Mouse (Mus musculus) CH12.LX (cell line): ENCODE data around the gene Ndufb10. TPM values are rescaled to one million over a fixed set of nuclear protein-coding genes. Genes with fewer than 3 reads are reported as not detected.

Experiments
- DNase-seq: peaks from one replicate; pipeline ENCODE4 v3.0.0-alpha.2; 2013; ENCODE audit errors: extremely low read depth
- H3K27ac ChIP-seq: 2 replicates; pipeline ENCODE4 v1.5.1; 2012; ENCODE audit warnings: low read depth, mild to moderate bottlenecking, control low read depth, moderate library complexity; ENCODE audit not compliant: insufficient read depth
- H3K27me3 ChIP-seq: replicated peaks from 2 replicates; pipeline ENCODE3; 2012; ENCODE audit warnings: inconsistent platforms
- H3K36me3 ChIP-seq, 2 experiments: replicated peaks in 1 of 2; 2 replicates each; pipeline versions ENCODE3 to v1.6.1; 2012; ENCODE audit warnings: inconsistent platforms in 1 of 2, low read length in 1 of 2, mild to moderate bottlenecking in 1 of 2, mixed read lengths in 1 of 2, moderate library complexity in 1 of 2; ENCODE audit not compliant: control insufficient read depth in 1 of 2, insufficient read depth in 1 of 2
- H3K4me1 ChIP-seq, 2 experiments: 2 replicates each; pipeline ENCODE4 v1.6.1; 2012; ENCODE audit warnings: inconsistent platforms in 1 of 2, moderate library complexity in 1 of 2; ENCODE audit not compliant: insufficient read depth in 2 of 2, control insufficient read depth in 1 of 2
- H3K4me2 ChIP-seq: 2 replicates; pipeline ENCODE4 v1.6.1; 2012; ENCODE audit warnings: low read depth, mild to moderate bottlenecking, control low read depth; ENCODE audit not compliant: poor library complexity, insufficient read depth, severe bottlenecking
- H3K4me3 ChIP-seq, 3 experiments: fragments of 150-350 bp in 1 of 3; sonication (generic) in 1 of 3; replicated peaks in 1 of 3; 2 replicates each; pipeline versions ENCODE3 to v1.5.1; 2011 to 2012; ENCODE audit warnings: low read depth in 2 of 3, low read length in 2 of 3, mild to moderate bottlenecking in 2 of 3, moderate library complexity in 2 of 3, control low read depth in 1 of 3, improper control_type of control experiment in 1 of 3, inconsistent platforms in 1 of 3, mixed read lengths in 1 of 3; ENCODE audit not compliant: poor library complexity in 1 of 3
- H3K79me2 ChIP-seq: replicated peaks from 2 replicates; pipeline ENCODE4 v1.6.1; 2012; ENCODE audit warnings: mild to moderate bottlenecking, moderate library complexity; ENCODE audit not compliant: control insufficient read depth, poor library complexity, insufficient read depth, severe bottlenecking; ENCODE audit errors: extremely low read depth
- H3K9ac ChIP-seq: 2 replicates; pipeline ENCODE4 v1.6.1; 2012; ENCODE audit warnings: low read depth, mild to moderate bottlenecking, control low read depth, moderate library complexity; ENCODE audit not compliant: insufficient read depth
- H3K9me3 ChIP-seq: replicated peaks from 2 replicates; pipeline ENCODE3; 2012; ENCODE audit warnings: low read length, inconsistent platforms, mixed read lengths
- BHLHE40 ChIP-seq: IDR thresholded peaks from 2 replicates; pipeline ENCODE4 v1.6.1; 2011; ENCODE audit warnings: mild to moderate bottlenecking, low read depth, low read length, improper control_type of control experiment
- CHD2 ChIP-seq: IDR thresholded peaks from 2 replicates; pipeline ENCODE4 v1.6.1; 2011; ENCODE audit warnings: low read length, improper control_type of control experiment
- CTCF ChIP-seq, 2 experiments: IDR thresholded peaks in 1 of 2; conservative IDR thresholded peaks in 1 of 2; 2 replicates each; pipeline ENCODE4 v1.5.1; 2011 to 2012; ENCODE audit warnings: low read depth in 2 of 2, low read length in 2 of 2, improper control_type of control experiment in 1 of 2, inconsistent platforms in 1 of 2, mild to moderate bottlenecking in 1 of 2, moderate library complexity in 1 of 2
- E2F4 ChIP-seq: IDR thresholded peaks from 2 replicates; pipeline ENCODE4 v1.6.1; 2011; ENCODE audit warnings: low read depth, low read length, improper control_type of control experiment; ENCODE audit not compliant: insufficient replicate concordance
- ELF1 ChIP-seq: IDR thresholded peaks from 2 replicates; pipeline ENCODE4 v1.6.1; 2014; ENCODE audit warnings: low read depth, mild to moderate bottlenecking, inconsistent platforms, low read length, improper control_type of control experiment
- ETS1 ChIP-seq: conservative IDR thresholded peaks from 2 replicates; pipeline ENCODE4 v1.6.1; 2012; ENCODE audit warnings: low read depth, mild to moderate bottlenecking, inconsistent platforms, low read length, improper control_type of control experiment, moderate library complexity
- GABPA ChIP-seq: IDR thresholded peaks from 2 replicates; pipeline ENCODE4 v1.6.1; 2012; ENCODE audit warnings: low read depth, low read length, improper control_type of control experiment, inconsistent platforms; ENCODE audit not compliant: insufficient replicate concordance
- HCFC1 ChIP-seq: IDR thresholded peaks from 2 replicates; pipeline ENCODE4 v1.6.1; 2012; ENCODE audit warnings: low read depth, mild to moderate bottlenecking, inconsistent platforms, low read length, improper control_type of control experiment
- IRF4 ChIP-seq: IDR thresholded peaks from 2 replicates; pipeline ENCODE4 v1.6.1; 2014; ENCODE audit warnings: low read depth, mild to moderate bottlenecking, inconsistent platforms, low read length, improper control_type of control experiment
- JUN ChIP-seq: IDR thresholded peaks from 2 replicates; pipeline ENCODE4 v1.6.1; 2011; ENCODE audit warnings: low read depth, mild to moderate bottlenecking, low read length, improper control_type of control experiment, moderate library complexity; ENCODE audit not compliant: insufficient read depth
- KAT2A ChIP-seq: IDR thresholded peaks from 2 replicates; pipeline ENCODE4 v1.6.1; 2012; ENCODE audit warnings: low read length, improper control_type of control experiment, inconsistent platforms; ENCODE audit not compliant: insufficient replicate concordance
- MAX ChIP-seq: IDR thresholded peaks from 2 replicates; pipeline ENCODE4 v1.6.1; 2011; ENCODE audit warnings: low read length, improper control_type of control experiment
- MAZ ChIP-seq: IDR thresholded peaks from 2 replicates; pipeline ENCODE4 v1.6.1; 2012; ENCODE audit warnings: low read depth, mild to moderate bottlenecking, inconsistent platforms, low read length, improper control_type of control experiment, moderate library complexity
- MXI1 ChIP-seq: IDR thresholded peaks from 2 replicates; pipeline ENCODE4 v1.6.1; 2011; ENCODE audit warnings: mild to moderate bottlenecking, low read depth, low read length, improper control_type of control experiment
- MYC ChIP-seq: IDR thresholded peaks from 2 replicates; pipeline ENCODE4 v1.6.1; 2011; ENCODE audit warnings: low read depth, mild to moderate bottlenecking, improper control_type of control experiment, low read length
- NELFE ChIP-seq: IDR thresholded peaks from 2 replicates; pipeline ENCODE4 v1.6.1; 2011; ENCODE audit warnings: low read depth, low read length, improper control_type of control experiment
- NRF1 ChIP-seq: IDR thresholded peaks from 2 replicates; pipeline ENCODE4 v1.6.1; 2014; ENCODE audit warnings: low read depth, mild to moderate bottlenecking, inconsistent platforms, low read length, improper control_type of control experiment, moderate library complexity
- POLR2AphosphoS2 ChIP-seq: IDR thresholded peaks from 2 replicates; pipeline ENCODE4 v1.6.1; 2011; ENCODE audit warnings: low read depth, low read length, improper control_type of control experiment
- RAD21 ChIP-seq: IDR thresholded peaks from 2 replicates; pipeline ENCODE4 v1.6.1; 2011; ENCODE audit warnings: low read depth, mild to moderate bottlenecking, low read length, improper control_type of control experiment, moderate library complexity
- RCOR1 ChIP-seq: conservative IDR thresholded peaks from 2 replicates; pipeline ENCODE4 v1.6.1; 2012; ENCODE audit warnings: low read depth, mild to moderate bottlenecking, inconsistent platforms, low read length, improper control_type of control experiment
- SIN3A ChIP-seq: IDR thresholded peaks from 2 replicates; pipeline ENCODE4 v1.6.1; 2012; ENCODE audit warnings: low read length, improper control_type of control experiment, inconsistent platforms
- SMC3 ChIP-seq: IDR thresholded peaks from 2 replicates; pipeline ENCODE4 v1.6.1; 2011; ENCODE audit warnings: low read depth, low read length, improper control_type of control experiment
- TBP ChIP-seq: conservative IDR thresholded peaks from 2 replicates; pipeline ENCODE4 v1.6.1; 2011; ENCODE audit warnings: low read depth, low read length, improper control_type of control experiment
- TCF12 ChIP-seq: IDR thresholded peaks from 2 replicates; pipeline ENCODE4 v1.6.1; 2014; ENCODE audit warnings: low read depth, mild to moderate bottlenecking, inconsistent platforms, low read length, improper control_type of control experiment
- UBTF ChIP-seq: IDR thresholded peaks from 2 replicates; pipeline ENCODE4 v1.6.1; 2012; ENCODE audit warnings: low read depth, mild to moderate bottlenecking, inconsistent platforms, low read length, improper control_type of control experiment, moderate library complexity
- USF2 ChIP-seq: conservative IDR thresholded peaks from 2 replicates; pipeline ENCODE4 v1.6.1; 2011; ENCODE audit warnings: low read depth, low read length, improper control_type of control experiment
- ZKSCAN1 ChIP-seq: IDR thresholded peaks from 2 replicates; pipeline ENCODE4 v1.6.1; 2012; ENCODE audit warnings: low read depth, inconsistent platforms, low read length, improper control_type of control experiment, borderline replicate concordance
- ZMIZ1 ChIP-seq: IDR thresholded peaks from 2 replicates; pipeline ENCODE4 v1.6.1; 2012; ENCODE audit warnings: low read depth, mild to moderate bottlenecking, inconsistent platforms, low read length, improper control_type of control experiment
- ZNF384 ChIP-seq: IDR thresholded peaks from 2 replicates; pipeline ENCODE4 v1.6.1; 2012; ENCODE audit warnings: low read depth, low read length, improper control_type of control experiment, inconsistent platforms
- dilution Hi-C: fragments of 300-500 bp; cut with MboI; formaldehyde crosslinking; loops from 2 replicates; pipeline ENCODE4 v1.14.3; 2020; ENCODE audit warnings: low sequenced_read_pairs; ENCODE audit not compliant: extremely low pct_unique_long_range_greater_than_20kb, extremely low pct_ligation_motif_present
- in situ Hi-C: fragments of 300-500 bp; cut with MboI; formaldehyde crosslinking; loops from 3 replicates; pipeline ENCODE4 v1.14.3; 2019; ENCODE audit warnings: low sequenced_read_pairs, low pct_ligation_motif_present, low pct_unique_long_range_greater_than_20kb, mixed read lengths
- polyA plus RNA-seq: library from polyadenylated mRNA; unstranded; fragments of >175 nt; gene quantifications from 2 replicates; pipeline ENCODE4 v1.2.1, GENCODE M21; 2012; ENCODE audit warnings: low read depth; ENCODE audit not compliant: insufficient read length
- total RNA-seq, 2 experiments: library from RNA; depleted of rRNA; stranded (reverse); fragments of 300-350 nt in 1 of 2; fragments of >200 nt in 1 of 2; gene quantifications; 2 replicates each; pipeline ENCODE4 v1.2.3; 2012 to 2014

Ndufb10 gene
- total and polyA plus RNA-seq, 3 experiments = 136 to 207 (median 188) TPM

- DNase-seq = peak; percentile 66
- peak; percentile 26; the same call in 1 of the 2 replicates for TF ChIP-seq TCF12
- TF ChIP-seq UBTF = no peak
- peak; percentile 79 for TF ChIP-seq MXI1
- TF ChIP-seq RAD21 = peak; percentile 50
- peak; percentile 38; the same call in 1 of the 2 replicates for TF ChIP-seq ELF1
- TF ChIP-seq GABPA = no peak
- TF ChIP-seq USF2 = no peak
- no peak for TF ChIP-seq CHD2
- TF ChIP-seq SMC3 = peak; percentile 37
- peak; percentile 54; the same call in 1 of the 2 replicates for TF ChIP-seq SIN3A
- TF ChIP-seq RCOR1 = no peak
- TF ChIP-seq E2F4 = no peak
- no peak for TF ChIP-seq POLR2AphosphoS2
- no peak for TF ChIP-seq KAT2A
- TF ChIP-seq MYC = peak; percentile 97
- no peak for TF ChIP-seq NELFE
- no peak for TF ChIP-seq ZMIZ1
- TF ChIP-seq NRF1 = no peak
- TF ChIP-seq ETS1 = no peak
- TF ChIP-seq JUN = no peak
- peak; percentile 49 to 72; a peak in 3 of 4 replicates for TF ChIP-seq CTCF (conservative IDR thresholded peaks at IDR 0.05 in 1 of 2, IDR thresholded peaks at IDR 0.05 in 1 of 2; ENCODE audit: low read depth in 2 of 2, low read length in 2 of 2)
- no peak for TF ChIP-seq ZNF384
- peak; percentile 62; the same call in 1 of the 2 replicates for TF ChIP-seq MAX
- no peak for TF ChIP-seq HCFC1
- 0 out of 2 replicates have a peak, but pooled peaks have one; percentile 16 for TF ChIP-seq TBP
- no peak for TF ChIP-seq IRF4
- no peak for TF ChIP-seq BHLHE40
- no peak for TF ChIP-seq ZKSCAN1
- no peak for TF ChIP-seq MAZ
- Histone ChIP-seq H3K4me3 (no peak overlapping the region), H3K79me2 (peaks cover 14% of the 10 kb centered on the region), H3K27me3 (no peaks in the 10 kb centered on the region), H3K4me2 (peak overlapping the region; percentile 68), H3K36me3 (peaks cover 19 to 24% of the 10 kb centered on the region in 2 experiments), H3K9ac (0 out of 2 replicates have a peak overlapping the region, but pooled peaks have one; percentile 86), H3K9me3 (no peaks in the 10 kb centered on the region), H3K27ac (no peak overlapping the region), H3K4me1 (peaks cover 7 to 16% of the 10 kb centered on the region in 2 experiments; a peak in 3 of 4 replicates)
- in situ Hi-C loops (no loop called here), dilution Hi-C loops (no loop called here)
Measured at GRCm38 (mm10) chr17:24708646-24709045, 15.6 kb downstream of the Ndufb10 start.
